Mouse (Mus musculus) intestine, embryonic 15.5 days (tissue): Measurements from ENCODE around the gene Mdga1. TPM values are rescaled to one million over a fixed set of nuclear protein-coding genes. Genes with fewer than 3 reads are reported as not detected.

Experiments
- ATAC-seq: fragments of 200-750 bp; cut with Nextera tagmentation; 2 replicates; pipeline ENCODE4 v1.8.0; 2017; ENCODE audit warnings: moderate TSS enrichment, moderate library complexity
- H3K27ac ChIP-seq: fragments of 300-500 bp; sonication (generic); 2 replicates; pipeline ENCODE4 v1.5.1; 2015; ENCODE audit warnings: mild to moderate bottlenecking, inconsistent platforms
- H3K27me3 ChIP-seq: fragments of 300-500 bp; sonication (generic); replicated peaks from 2 replicates; pipeline ENCODE4 v1.6.1; 2015; ENCODE audit warnings: inconsistent platforms
- H3K36me3 ChIP-seq: fragments of 300-500 bp; sonication (generic); 2 replicates; pipeline ENCODE4 v1.6.1; 2015; ENCODE audit warnings: inconsistent platforms
- H3K4me1 ChIP-seq: fragments of 300-500 bp; sonication (generic); replicated peaks from 2 replicates; pipeline ENCODE4 v1.6.1; 2015; ENCODE audit warnings: inconsistent platforms
- H3K4me2 ChIP-seq: fragments of 300-500 bp; sonication (generic); replicated peaks from 2 replicates; pipeline ENCODE4 v1.6.1; 2015; ENCODE audit warnings: mild to moderate bottlenecking, inconsistent platforms
- H3K4me3 ChIP-seq: fragments of 300-500 bp; sonication (generic); replicated peaks from 2 replicates; pipeline ENCODE4 v1.5.1; 2015; ENCODE audit warnings: inconsistent platforms
- H3K9ac ChIP-seq: fragments of 300-500 bp; sonication (generic); 2 replicates; pipeline ENCODE4 v1.6.1; 2015; ENCODE audit warnings: inconsistent platforms
- H3K9me3 ChIP-seq: fragments of 300-500 bp; sonication (generic); 2 replicates; pipeline ENCODE4 v1.6.1; 2016; ENCODE audit warnings: inconsistent platforms
- WGBS: fragments of 180-500 bp; shearing (Covaris S2); methylation state at CpG from one replicate; pipeline ENCODE4 v1.1.7; 2015; 5-methylcytosine and 5-hydroxymethylcytosine counted together
- polyA plus RNA-seq: library from polyadenylated mRNA; unstranded; fragments of >200 nt; fragmentation: Nextera tagmentation; extraction: Ambion mirVana; gene quantifications from 2 replicates; pipeline ENCODE4 v1.2.1, GENCODE M21; 2015

The Mdga1 gene
- 1.5 and 2.1 TPM in 2 replicates for polyA plus RNA-seq

GRCm38 (mm10) chr17:29970037-29970555 lies at the start of gene Mdga1:
Mdga1 (minus strand) TSS chr17:29970087.
- Histone ChIP-seq H3K9me3 (no peaks in the 10 kb centered on the region), H3K4me3 (no peak within 1 kb of the TSS), H3K4me1 (no peaks in the 10 kb centered on the region; the same call in 1 of the 2 replicates), H3K9ac (no peak within 1 kb of the TSS), H3K27ac (no peak within 1 kb of the TSS), H3K4me2 (no peak within 1 kb of the TSS), H3K27me3 (no peaks in the 10 kb centered on the region; the same call in 1 of the 2 replicates), H3K36me3 (no peaks in the 10 kb centered on the region)
- ATAC-seq, result no peak
- 65% methylated on average over 7 of the region's 7 CpGs for WGBS

- no peaks in the 10 kb centered on the region for H3K27me3 ChIP-seq
- peak; percentile 60 for ATAC-seq
- no peaks in the 10 kb centered on the region for H3K9me3 ChIP-seq
- H3K36me3 ChIP-seq, result no peaks in the 10 kb centered on the region
- H3K27ac ChIP-seq, result peak overlapping the region; percentile 71
- peaks cover 6% of the 10 kb centered on the region; the same call in 1 of the 2 replicates for H3K4me1 ChIP-seq
- H3K4me2 ChIP-seq, result peak overlapping the region; percentile 37
- no peak overlapping the region for H3K4me3 ChIP-seq
- no peak overlapping the region for H3K9ac ChIP-seq
- 54% methylated on average over 12 of the region's 12 CpGs for WGBS
Observed at GRCm38 (mm10) chr17:30018927-30019610, 49.2 kb upstream of the Mdga1 start.

GRCm38 (mm10) chr17:30014660-30015059 lies 44.8 kb upstream of the Mdga1 start:
- no peak for ATAC-seq
- 95% methylated on average over 4 of the region's 4 CpGs for WGBS

GRCm38 (mm10) chr17:30008392-30008791 lies 38.5 kb upstream of the Mdga1 start:
- peaks cover 29% of the 10 kb centered on the region for H3K4me1 ChIP-seq
- no peaks in the 10 kb centered on the region for H3K9me3 ChIP-seq
- no peaks in the 10 kb centered on the region for H3K27me3 ChIP-seq
- H3K27ac ChIP-seq, result peak overlapping the region; percentile 54
- no peak overlapping the region for H3K9ac ChIP-seq
- no peaks in the 10 kb centered on the region for H3K36me3 ChIP-seq
- no peak for ATAC-seq
- H3K4me2 ChIP-seq, result peak overlapping the region; percentile 40
- H3K4me3 ChIP-seq, result no peak overlapping the region

More at GRCm38 (mm10) chr17:30014660-30015059, 44.8 kb upstream of the Mdga1 start:
- H3K9ac ChIP-seq, result no peak overlapping the region
- no peak overlapping the region for H3K27ac ChIP-seq
- no peaks in the 10 kb centered on the region for H3K36me3 ChIP-seq
- H3K4me1 ChIP-seq, result 0 out of 2 replicates have a peak, but pooled peaks cover 8% of the 10 kb centered on the region
- H3K27me3 ChIP-seq, result no peaks in the 10 kb centered on the region
- no peak overlapping the region for H3K4me3 ChIP-seq
- no peaks in the 10 kb centered on the region for H3K9me3 ChIP-seq
- H3K4me2 ChIP-seq, result no peak overlapping the region

GRCm38 (mm10) chr17:30007883-30008282 lies 38.0 kb upstream of the Mdga1 start:
- WGBS, result 34% methylated on average over 6 of the region's 6 CpGs
- no peak overlapping the region for H3K4me3 ChIP-seq
- H3K4me1 ChIP-seq, result peaks cover 29% of the 10 kb centered on the region
- peak overlapping the region; percentile 40 for H3K4me2 ChIP-seq
- ATAC-seq, result no peak
- H3K27me3 ChIP-seq, result no peaks in the 10 kb centered on the region
- H3K36me3 ChIP-seq, result no peaks in the 10 kb centered on the region
- no peaks in the 10 kb centered on the region for H3K9me3 ChIP-seq
- H3K27ac ChIP-seq, result peak overlapping the region; percentile 54
- H3K9ac ChIP-seq, result no peak overlapping the region

GRCm38 (mm10) chr17:30006877-30007276 lies 37.0 kb upstream of the Mdga1 start:
- peaks cover 29% of the 10 kb centered on the region for H3K4me1 ChIP-seq
- H3K27me3 ChIP-seq, result no peaks in the 10 kb centered on the region
- H3K9ac ChIP-seq, result no peak overlapping the region
- ATAC-seq, result no peak
- 63% methylated on average over 2 of the region's 2 CpGs for WGBS
- H3K27ac ChIP-seq, result peak overlapping the region; percentile 45
- H3K36me3 ChIP-seq, result no peaks in the 10 kb centered on the region
- no peaks in the 10 kb centered on the region for H3K9me3 ChIP-seq
- H3K4me3 ChIP-seq, result no peak overlapping the region
- H3K4me2 ChIP-seq, result peak overlapping the region; percentile 40

GRCm38 (mm10) chr17:30005451-30005941 lies 35.6 kb upstream of the Mdga1 start:
- peak; percentile 11; the same call in 1 of the 2 replicates for ATAC-seq
- Histone ChIP-seq H3K9me3 (no peaks in the 10 kb centered on the region), H3K4me2 (peak overlapping the region; percentile 80), H3K9ac (peak overlapping the region; percentile 99), H3K27ac (peak overlapping the region; percentile 99), H3K4me1 (peaks cover 29% of the 10 kb centered on the region), H3K27me3 (no peaks in the 10 kb centered on the region), H3K4me3 (peak overlapping the region; percentile 98), H3K36me3 (no peaks in the 10 kb centered on the region)
- under 1% methylated on average over 17 of the region's 19 CpGs for WGBS

GRCm38 (mm10) chr17:30005103-30005443 lies 35.2 kb upstream of the Mdga1 start:
- H3K27ac ChIP-seq, result peak overlapping the region; percentile 99
- no peaks in the 10 kb centered on the region for H3K36me3 ChIP-seq
- H3K27me3 ChIP-seq, result no peaks in the 10 kb centered on the region
- peak; percentile 30 for ATAC-seq
- H3K9ac ChIP-seq, result peak overlapping the region; percentile 99
- WGBS, result under 1% methylated on average over 34 of the region's 47 CpGs
- peak overlapping the region; percentile 80 for H3K4me2 ChIP-seq
- H3K4me3 ChIP-seq, result peak overlapping the region; percentile 98
- no peaks in the 10 kb centered on the region for H3K9me3 ChIP-seq
- peaks cover 26% of the 10 kb centered on the region for H3K4me1 ChIP-seq

GRCm38 (mm10) chr17:30004203-30005102 lies 34.6 kb upstream of the Mdga1 start, which contains the start of gene Zfand3:
Zfand3 (plus strand) TSS chr17:30004733.
- H3K36me3 ChIP-seq, result no peaks in the 10 kb centered on the region
- H3K9ac ChIP-seq, result peak within 1 kb of the TSS; percentile 99
- peak within 1 kb of the TSS; percentile 98 for H3K4me3 ChIP-seq
- under 1% methylated on average over 76 of the region's 93 CpGs for WGBS
- H3K9me3 ChIP-seq, result no peaks in the 10 kb centered on the region
- H3K27me3 ChIP-seq, result no peaks in the 10 kb centered on the region
- peak within 1 kb of the TSS; percentile 80 for H3K4me2 ChIP-seq
- peak; percentile 96 for ATAC-seq
- peaks cover 22% of the 10 kb centered on the region for H3K4me1 ChIP-seq
- peak within 1 kb of the TSS; percentile 99 for H3K27ac ChIP-seq

- no peaks in the 10 kb centered on the region for H3K9me3 ChIP-seq
- no peak for ATAC-seq
- H3K4me2 ChIP-seq, result no peak overlapping the region
- H3K27ac ChIP-seq, result no peak overlapping the region
- peaks cover 2% of the 10 kb centered on the region; the same call in 1 of the 2 replicates for H3K4me1 ChIP-seq
- 83% methylated on average over 24 of the region's 24 CpGs for WGBS
- no peaks in the 10 kb centered on the region for H3K27me3 ChIP-seq
- no peaks in the 10 kb centered on the region for H3K36me3 ChIP-seq
- H3K9ac ChIP-seq, result no peak overlapping the region
- H3K4me3 ChIP-seq, result no peak overlapping the region
Observed at GRCm38 (mm10) chr17:29998566-29999295, 28.8 kb upstream of the Mdga1 start.

GRCm38 (mm10) chr17:29997726-29998125 lies 27.8 kb upstream of the Mdga1 start:
- H3K4me2 ChIP-seq, result no peak overlapping the region
- no peaks in the 10 kb centered on the region for H3K9me3 ChIP-seq
- H3K9ac ChIP-seq, result no peak overlapping the region
- H3K36me3 ChIP-seq, result no peaks in the 10 kb centered on the region
- no peak for ATAC-seq
- WGBS, result 81% methylated on average over 7 of the region's 7 CpGs
- H3K27ac ChIP-seq, result no peak overlapping the region
- no peaks in the 10 kb centered on the region for H3K27me3 ChIP-seq
- no peaks in the 10 kb centered on the region for H3K4me1 ChIP-seq
- H3K4me3 ChIP-seq, result no peak overlapping the region
